Mouse (Mus musculus) olfactory bulb, adult 2 months (tissue): Measurements from ENCODE around the gene Gbp2. TPM values are rescaled to one million over a fixed set of nuclear protein-coding genes. Genes with fewer than 3 reads are reported as not detected.
"Not testable (repeated sequence)": the region's sequence is repeated elsewhere in the genome, so short reads cannot be mapped to it uniquely, and the experiment has no call there.

Experiments
- H3K27ac ChIP-seq: fragments of 200-500 bp; 2 replicates; pipeline ENCODE4 v1.5.1; 2012; ENCODE audit warnings: low read depth, low read length; ENCODE audit not compliant: insufficient read depth
- H3K4me1 ChIP-seq: fragments of 200-500 bp; 2 replicates; pipeline ENCODE4 v1.6.1; 2012; ENCODE audit warnings: low read length; ENCODE audit not compliant: control insufficient read depth, insufficient read depth
- H3K4me3 ChIP-seq: fragments of 200-500 bp; 2 replicates; pipeline ENCODE4 v1.5.1; 2012; ENCODE audit warnings: mild to moderate bottlenecking, low read depth, low read length, moderate library complexity; ENCODE audit not compliant: insufficient read depth
- CTCF ChIP-seq: fragments of 200-500 bp; IDR thresholded peaks from 2 replicates; pipeline ENCODE4 v1.5.1; 2012; ENCODE audit warnings: low read depth, mild to moderate bottlenecking, low read length, moderate library complexity; ENCODE audit not compliant: insufficient read depth
- POLR2A ChIP-seq: fragments of 200-500 bp; IDR thresholded peaks from 2 replicates; pipeline ENCODE4 v1.6.1; 2012; ENCODE audit warnings: mild to moderate bottlenecking, low read depth, low read length, moderate library complexity; ENCODE audit not compliant: insufficient read depth
- WGBS: fragments of 180-500 bp; shearing (Covaris S2); methylation state at CpG from one replicate; pipeline ENCODE4 v1.1.7; 2018; 5-methylcytosine and 5-hydroxymethylcytosine counted together
- polyA plus RNA-seq: library from polyadenylated mRNA; stranded (reverse); fragments of >200 nt; gene quantifications from 2 replicates; pipeline ENCODE4 v1.2.4, GENCODE M21; 2012; ENCODE audit warnings: low replicate concordance; ENCODE audit not compliant: missing spikeins, insufficient read depth, insufficient read length

The Gbp2 gene
- polyA plus RNA-seq, 1 experiment: not detected

DNA sequence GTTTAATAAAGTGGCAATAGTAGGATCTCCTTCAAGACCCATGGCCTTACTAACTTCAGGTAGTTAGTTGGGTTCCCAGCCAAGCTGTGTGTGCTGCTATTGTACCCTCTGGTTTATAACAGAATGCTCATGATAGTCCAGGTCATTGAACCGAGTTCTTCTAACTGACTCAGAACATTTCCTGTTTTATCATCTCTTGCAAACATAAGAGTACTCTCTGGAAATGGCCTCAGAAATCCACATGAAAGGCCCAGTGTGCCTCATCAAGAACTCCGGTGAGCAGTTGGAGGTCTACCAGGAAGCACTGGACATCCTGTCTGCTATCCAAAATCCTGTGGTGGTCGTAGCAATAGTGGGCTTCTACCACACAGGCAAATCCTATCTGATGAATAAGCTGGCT, 22.5 kb upstream of the Gbp2 start:
- TF ChIP-seq CTCF (no peak), POLR2A (no peak)
- no peaks in the 10 kb centered on the region for H3K4me1 ChIP-seq
- H3K4me3 ChIP-seq: no peak overlapping the region
- H3K27ac ChIP-seq: no peak overlapping the region
- WGBS: 81% methylated on average over 3 of the region's 3 CpGs

DNA sequence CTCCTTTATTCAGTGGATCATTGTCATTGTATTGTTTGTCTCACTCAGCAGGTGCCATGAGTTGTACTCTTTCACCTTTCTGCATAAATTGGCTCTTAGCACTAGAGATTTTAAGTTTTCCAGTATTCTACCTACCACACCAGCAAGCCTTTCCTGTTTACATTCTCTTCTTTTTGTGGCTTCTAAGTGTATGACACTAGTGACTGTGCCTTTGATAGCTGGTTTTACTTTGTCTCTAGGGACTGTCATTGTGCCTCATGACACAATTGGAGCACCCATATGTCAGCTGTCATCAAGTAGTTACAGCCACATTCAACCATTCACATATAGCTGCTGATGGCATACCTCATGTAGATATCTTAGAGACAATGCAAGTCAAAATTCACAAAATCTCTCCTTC, 18.7 kb upstream of the Gbp2 start:
- H3K4me1 ChIP-seq: no peaks in the 10 kb centered on the region
- TF ChIP-seq CTCF (no peak), POLR2A (no peak)

DNA sequence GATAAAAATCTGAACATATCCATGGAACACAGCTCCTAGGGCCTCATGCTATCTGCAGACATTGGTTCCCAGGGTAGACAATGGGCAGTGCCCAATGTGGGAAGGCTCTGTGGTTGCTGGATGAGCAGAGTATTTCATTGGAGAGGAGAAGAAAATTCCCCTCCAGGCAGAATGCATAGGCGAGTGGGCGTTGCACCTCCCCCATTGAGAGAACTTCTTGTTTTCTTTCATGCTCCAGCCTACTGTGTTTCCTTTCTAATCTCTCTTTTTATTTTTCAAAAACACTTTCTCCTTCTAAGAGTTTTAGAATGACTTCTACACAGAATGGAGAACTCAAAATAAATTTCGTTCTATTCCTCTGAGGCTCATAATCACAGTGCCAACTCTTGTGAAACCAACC, 1.7 kb upstream of the Gbp2 start:
- WGBS: 82% methylated on average over 3 of the region's 3 CpGs
- TF ChIP-seq POLR2A: no peak
- TF ChIP-seq CTCF: no peak
- Histone ChIP-seq H3K27ac (no peak overlapping the region), H3K4me1 (no peaks in the 10 kb centered on the region), H3K4me3 (no peak overlapping the region)

More for the DNA sequence above, 18.7 kb upstream of the Gbp2 start:
- H3K4me3 ChIP-seq: no peak overlapping the region
- H3K27ac ChIP-seq: no peak overlapping the region

DNA sequence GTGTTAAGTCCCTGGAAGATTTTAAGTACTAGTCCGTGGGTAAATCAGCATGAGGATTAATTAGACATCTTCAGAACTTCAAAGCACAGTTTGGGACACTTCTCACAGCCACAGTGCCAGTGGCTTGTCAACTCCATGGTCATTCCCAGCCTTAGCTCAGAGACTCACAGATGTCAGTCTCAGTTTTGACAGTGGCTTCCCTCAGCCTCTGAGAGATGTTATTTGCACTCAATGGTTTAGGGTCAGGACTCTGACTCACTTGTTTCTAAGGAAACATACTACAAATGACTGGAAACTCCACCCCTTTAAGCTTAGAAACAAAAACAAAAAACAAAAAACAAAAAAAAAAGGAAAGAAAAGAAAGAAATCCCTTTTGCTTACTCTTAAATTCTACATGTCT, 796 bp upstream of the Gbp2 start:
- Histone ChIP-seq H3K27ac (no peak overlapping the region), H3K4me3 (no peak overlapping the region), H3K4me1 (no peaks in the 10 kb centered on the region)
- 17% methylated on average over 1 of the region's 1 CpGs for WGBS
- TF ChIP-seq CTCF: no peak
- no peak for TF ChIP-seq POLR2A

DNA sequence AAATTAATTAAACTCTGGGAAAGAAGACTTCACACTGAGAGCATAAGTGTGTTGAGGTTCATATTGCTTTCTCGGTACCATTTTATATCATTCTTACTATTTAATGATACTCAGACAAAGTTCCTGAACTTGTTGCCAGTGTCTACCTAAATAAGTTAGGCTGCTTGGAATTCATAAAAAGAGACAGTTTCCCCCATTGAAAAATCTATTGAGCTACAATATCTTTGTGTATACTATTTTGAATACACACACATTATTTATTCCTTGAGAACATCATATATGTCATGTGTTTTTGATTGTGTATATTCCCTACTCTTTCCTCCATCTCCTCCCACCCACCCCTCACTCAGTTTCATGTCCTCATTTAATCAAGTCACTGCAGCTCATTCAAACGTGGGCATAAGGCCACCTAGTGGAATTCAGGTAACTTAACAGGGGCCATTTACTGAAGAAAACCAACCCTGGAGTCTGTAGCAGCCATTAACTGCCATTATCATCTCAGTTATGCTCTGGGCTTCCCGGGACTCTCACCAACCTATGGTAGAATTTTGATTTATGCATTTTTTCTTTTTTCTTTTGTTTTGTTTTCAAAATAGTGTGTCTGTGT, 657 bp downstream of the Gbp2 start:
- Histone ChIP-seq H3K27ac (no peak overlapping the region), H3K4me3 (no peak overlapping the region), H3K4me1 (no peaks in the 10 kb centered on the region)
- TF ChIP-seq CTCF (no peak), POLR2A (no peak)
- WGBS: 54% methylated on average over 3 of the region's 3 CpGs

DNA sequence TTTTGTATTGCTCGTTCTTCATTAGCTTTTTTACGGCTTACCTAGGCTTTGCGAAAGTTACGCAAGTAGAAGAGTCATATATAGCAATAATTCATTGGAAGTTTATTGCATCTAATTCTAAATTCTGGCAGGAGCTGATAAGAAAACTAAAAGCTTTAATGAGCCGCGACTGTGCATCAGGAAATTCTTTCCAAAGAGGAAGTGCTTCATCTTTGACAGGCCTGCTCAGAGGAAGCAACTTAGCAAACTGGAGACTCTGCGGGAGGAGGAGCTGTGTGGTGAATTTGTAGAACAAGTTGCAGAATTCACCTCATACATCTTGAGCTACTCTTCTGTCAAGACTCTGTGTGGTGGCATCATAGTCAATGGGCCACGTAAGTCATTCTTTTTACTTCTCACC, 10.0 kb downstream of the Gbp2 start:
- no peak overlapping the region for H3K4me3 ChIP-seq
- TF ChIP-seq CTCF (no peak), POLR2A (no peak)
- no peaks in the 10 kb centered on the region for H3K4me1 ChIP-seq
- 94% methylated on average over 8 of the region's 8 CpGs for WGBS
- no peak overlapping the region for H3K27ac ChIP-seq

DNA sequence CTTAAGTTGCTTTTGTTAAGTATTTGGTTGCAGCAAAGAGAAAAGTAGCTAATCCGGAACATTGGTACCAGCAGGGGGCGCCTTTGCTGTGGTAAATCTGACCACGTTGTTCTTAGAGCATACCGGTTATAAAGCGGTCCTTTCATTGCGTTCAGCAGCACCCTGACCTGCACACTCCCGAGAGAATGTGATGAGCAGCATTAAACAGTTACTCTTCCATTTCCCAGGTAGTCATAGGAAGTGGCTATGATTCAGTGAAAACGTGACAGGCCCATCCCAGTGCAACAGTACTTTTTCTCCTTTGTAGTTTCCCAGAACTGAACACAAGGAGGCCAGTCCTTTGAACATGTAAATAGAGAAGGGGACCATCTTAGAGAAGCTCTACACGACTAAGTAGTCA, 19.8 kb downstream of the Gbp2 start:
- 16% methylated on average over 9 of the region's 9 CpGs for WGBS
- no peak overlapping the region for H3K27ac ChIP-seq
- H3K4me1 ChIP-seq: no peaks in the 10 kb centered on the region
- H3K4me3 ChIP-seq: no peak overlapping the region
- TF ChIP-seq CTCF (no peak), POLR2A (no peak)

DNA sequence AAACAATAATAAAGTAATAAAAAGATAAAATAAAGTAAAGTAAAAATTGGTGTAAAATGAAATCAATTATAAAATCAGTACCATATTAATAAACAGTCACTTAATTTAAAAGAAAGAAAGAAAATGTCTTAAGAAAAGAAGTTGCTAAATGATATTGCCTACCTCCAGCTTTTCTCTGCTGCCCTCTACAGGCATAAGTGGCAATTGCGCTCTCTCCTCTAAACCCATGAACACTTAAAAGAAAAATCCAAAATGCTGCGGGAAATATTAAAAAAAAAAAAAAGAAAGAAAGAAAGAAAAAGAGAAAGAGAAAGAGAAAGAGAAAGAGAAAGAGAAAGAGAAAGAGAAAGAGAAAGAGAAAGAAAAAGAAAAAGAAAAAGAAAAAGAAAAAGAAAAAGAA, 25.5 kb downstream of the Gbp2 start:
- 0% methylated on average over 2 of the region's 2 CpGs for WGBS
- H3K27ac ChIP-seq, H3K4me1 ChIP-seq: not testable (repeated sequence)

DNA sequence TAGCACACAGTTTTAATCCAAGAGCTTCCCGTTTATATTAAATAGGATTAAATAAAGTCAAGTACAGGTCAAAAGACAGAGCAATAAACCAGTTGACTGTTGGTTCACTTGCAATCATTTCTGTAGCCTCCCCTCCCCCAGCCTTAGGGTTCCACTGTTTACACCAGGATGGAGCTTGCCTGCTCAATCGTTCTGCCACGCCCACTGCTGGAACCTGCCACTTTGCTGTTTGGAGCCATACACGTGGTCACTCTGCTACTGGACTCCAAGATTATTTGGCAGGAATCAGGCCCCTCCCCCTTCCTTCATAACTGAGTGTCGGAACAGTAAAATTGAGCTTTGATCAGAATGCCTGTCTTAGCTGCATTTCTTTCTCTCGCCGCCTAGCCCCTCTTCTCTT, 27.4 kb downstream of the Gbp2 start:
- not testable (repeated sequence) for H3K4me1 ChIP-seq, H3K4me3 ChIP-seq, H3K27ac ChIP-seq
- 55% methylated on average over 7 of the region's 7 CpGs for WGBS

More for the DNA sequence above, 25.5 kb downstream of the Gbp2 start:
- not testable (repeated sequence) for H3K4me3 ChIP-seq

DNA sequence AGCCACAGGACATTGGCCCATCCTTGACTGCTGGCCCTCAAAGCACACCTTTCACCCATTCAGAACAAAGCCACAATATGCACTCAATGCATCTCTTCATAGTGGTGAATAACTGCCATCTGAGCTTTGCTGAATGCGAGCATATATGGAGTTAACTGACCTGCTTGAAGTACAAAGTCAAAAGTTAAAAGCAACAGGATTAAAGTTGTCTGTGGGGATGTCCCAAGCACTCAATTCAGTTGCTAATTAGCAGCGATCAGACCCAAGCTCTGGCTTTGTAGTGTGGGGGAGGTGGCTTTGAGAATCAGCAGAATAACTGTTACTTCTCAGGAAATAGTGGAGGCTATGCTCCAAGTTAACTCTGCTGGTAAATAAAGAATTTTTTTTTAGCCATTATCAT, 29.8 kb downstream of the Gbp2 start:
- H3K4me1 ChIP-seq: no peaks in the 10 kb centered on the region
- 48% methylated on average over 2 of the region's 2 CpGs for WGBS
- TF ChIP-seq CTCF: no peak
- no peak for TF ChIP-seq POLR2A

DNA sequence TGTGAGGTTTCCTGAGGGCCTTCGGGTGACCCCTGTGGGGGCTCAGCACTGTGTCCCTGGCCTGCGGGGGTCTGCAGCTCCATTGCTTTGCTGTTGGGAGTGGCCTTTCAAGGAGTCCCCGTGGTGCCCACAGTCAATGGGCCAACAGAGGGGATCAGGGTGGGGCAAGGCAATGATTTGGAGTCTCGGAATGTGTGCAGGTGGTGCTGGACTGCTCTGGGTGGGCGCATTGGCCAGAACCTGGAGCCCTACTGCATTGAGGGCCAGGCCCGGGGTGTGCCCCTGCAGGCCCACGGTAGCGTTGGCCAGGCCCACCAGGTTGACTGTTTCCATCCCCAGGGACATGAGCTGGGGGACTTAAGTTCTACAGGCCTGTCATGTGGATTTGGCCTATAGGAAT, 44.3 kb downstream of the Gbp2 start:
- Histone ChIP-seq H3K27ac (no peak overlapping the region), H3K4me1 (no peaks in the 10 kb centered on the region), H3K4me3 (no peak overlapping the region)
- TF ChIP-seq CTCF (no peak), POLR2A (no peak)
- 97% methylated on average over 8 of the region's 8 CpGs for WGBS

More for the DNA sequence above, 29.8 kb downstream of the Gbp2 start:
- no peak overlapping the region for H3K27ac ChIP-seq
- no peak overlapping the region for H3K4me3 ChIP-seq
